Mouse (Mus musculus) R1 (cell line): ENCODE measurements at regions not wholly inside any gene's neighbourhood (a gene's known extent, or its start where the extent isn't known, plus 50 kb on each side); places are given as distances from the start of the nearest gene placed in this dataset.

Source experiments
- DNase-seq: peaks from one replicate; pipeline ENCODE4 v3.0.0-alpha.2; 2018; ENCODE audit warnings: low read depth, low spot score

GRCm38 (mm10) chr3:60138319-60138718, 56.6 kb downstream of the Sucnr1 start:
- no peak for DNase-seq

GRCm38 (mm10) chr3:60159865-60160264, 78.2 kb downstream of the Sucnr1 start:
- no peak for DNase-seq

- DNase-seq: no peak
Observed at GRCm38 (mm10) chr3:60167633-60168032, 86.0 kb downstream of the Sucnr1 start.

- peak; percentile 18 for DNase-seq
Observed at GRCm38 (mm10) chr3:60168135-60168926, 86.7 kb downstream of the Sucnr1 start.

- DNase-seq: no peak
Observed at GRCm38 (mm10) chr3:60169606-60170005, 87.9 kb downstream of the Sucnr1 start.

GRCm38 (mm10) chr3:60184481-60184880, 102.8 kb downstream of the Sucnr1 start:
- no peak for DNase-seq

GRCm38 (mm10) chr3:60196031-60196430, 114.4 kb downstream of the Sucnr1 start:
- DNase-seq: no peak

- no peak for DNase-seq
Observed at GRCm38 (mm10) chr3:60207936-60208335, 126.3 kb downstream of the Sucnr1 start.

GRCm38 (mm10) chr3:60218938-60219337, 137.3 kb downstream of the Sucnr1 start:
- no peak for DNase-seq

- DNase-seq: no peak
Observed at GRCm38 (mm10) chr3:60240664-60241063, 159.0 kb downstream of the Sucnr1 start.

GRCm38 (mm10) chr3:60266666-60267415, 185.2 kb downstream of the Sucnr1 start:
- no peak for DNase-seq

- DNase-seq: peak; percentile 62
Observed at GRCm38 (mm10) chr3:60267416-60268174, 185.9 kb downstream of the Sucnr1 start.

- no peak for DNase-seq
Observed at GRCm38 (mm10) chr3:60270463-60270862, 188.8 kb downstream of the Sucnr1 start.

GRCm38 (mm10) chr3:60273744-60274143, 192.1 kb downstream of the Sucnr1 start:
- no peak for DNase-seq

GRCm38 (mm10) chr3:60275249-60275838, 193.7 kb downstream of the Sucnr1 start:
- no peak for DNase-seq

GRCm38 (mm10) chr3:60277791-60278190, 194.8 kb upstream of the Mbnl1 start:
- DNase-seq: no peak

- DNase-seq: no peak
Observed at GRCm38 (mm10) chr3:60281229-60281628, 191.4 kb upstream of the Mbnl1 start.

- no peak for DNase-seq
Observed at GRCm38 (mm10) chr3:60281959-60282495, 190.6 kb upstream of the Mbnl1 start.

GRCm38 (mm10) chr3:60292142-60292541, 180.5 kb upstream of the Mbnl1 start:
- DNase-seq: no peak

- DNase-seq: no peak
Observed at GRCm38 (mm10) chr3:60292940-60293339, 179.7 kb upstream of the Mbnl1 start.

- no peak for DNase-seq
Observed at GRCm38 (mm10) chr3:60305399-60305798, 167.2 kb upstream of the Mbnl1 start.
